Mouse (Mus musculus) C2C12 (cell line): ENCODE results near the gene Trim72.

Experiments
- CEBPB ChIP-seq: IDR thresholded peaks from one replicate; pipeline ENCODE4 v1.6.1; 2011; ENCODE audit warnings: low read depth, mild to moderate bottlenecking, control low read depth, moderate library complexity
- CTCF ChIP-seq: IDR thresholded peaks from one replicate; pipeline ENCODE4 v1.5.1; 2011; ENCODE audit not compliant: control insufficient read depth, insufficient read depth, insufficient read length
- FOSL1 ChIP-seq: IDR thresholded peaks from one replicate; pipeline ENCODE4 v1.8.0; 2011; ENCODE audit warnings: mild to moderate bottlenecking, low read length; ENCODE audit not compliant: poor library complexity, insufficient read depth, severe bottlenecking
- MAX ChIP-seq: IDR thresholded peaks from one replicate; pipeline ENCODE4 v1.6.1; 2011; ENCODE audit warnings: mild to moderate bottlenecking, control low read depth
- MYOG ChIP-seq: IDR thresholded peaks from one replicate; pipeline ENCODE4 v1.6.1; 2011; ENCODE audit not compliant: control insufficient read depth, insufficient read length; ENCODE audit errors: extremely low read depth
- USF1 ChIP-seq: IDR thresholded peaks from one replicate; pipeline ENCODE4 v1.6.1; 2011; ENCODE audit warnings: low read depth, mild to moderate bottlenecking, control low read depth, moderate library complexity

- no peak for TF ChIP-seq USF1
- TF ChIP-seq CTCF = no peak
- TF ChIP-seq MYOG = no peak
- TF ChIP-seq CEBPB = no peak
- TF ChIP-seq MAX = peak; percentile 26
- no peak for TF ChIP-seq FOSL1
These were observed 36.5 kb upstream of the Trim72 start, which contains the start of gene Fus for GRCm38 (mm10) chr7:127967004-127967921.
